Mouse (Mus musculus) frontal cortex, postnatal 36 days (tissue): ENCODE data around the gene Anks1.
"Not testable (repeated sequence)": the region's sequence is repeated elsewhere in the genome, so short reads cannot be mapped to it uniquely, and the experiment has no call there.

Experiments
- DNase-seq, 2 experiments: peaks; one replicate each; pipeline ENCODE4 v3.0.0; 2022; ENCODE audit warnings: low spot score in 2 of 2

Anks1 gene

GRCm38 (mm10) chr17:27931826-27932225 lies 22.7 kb downstream of the Anks1 start:
- no peak for DNase-seq

DNA sequence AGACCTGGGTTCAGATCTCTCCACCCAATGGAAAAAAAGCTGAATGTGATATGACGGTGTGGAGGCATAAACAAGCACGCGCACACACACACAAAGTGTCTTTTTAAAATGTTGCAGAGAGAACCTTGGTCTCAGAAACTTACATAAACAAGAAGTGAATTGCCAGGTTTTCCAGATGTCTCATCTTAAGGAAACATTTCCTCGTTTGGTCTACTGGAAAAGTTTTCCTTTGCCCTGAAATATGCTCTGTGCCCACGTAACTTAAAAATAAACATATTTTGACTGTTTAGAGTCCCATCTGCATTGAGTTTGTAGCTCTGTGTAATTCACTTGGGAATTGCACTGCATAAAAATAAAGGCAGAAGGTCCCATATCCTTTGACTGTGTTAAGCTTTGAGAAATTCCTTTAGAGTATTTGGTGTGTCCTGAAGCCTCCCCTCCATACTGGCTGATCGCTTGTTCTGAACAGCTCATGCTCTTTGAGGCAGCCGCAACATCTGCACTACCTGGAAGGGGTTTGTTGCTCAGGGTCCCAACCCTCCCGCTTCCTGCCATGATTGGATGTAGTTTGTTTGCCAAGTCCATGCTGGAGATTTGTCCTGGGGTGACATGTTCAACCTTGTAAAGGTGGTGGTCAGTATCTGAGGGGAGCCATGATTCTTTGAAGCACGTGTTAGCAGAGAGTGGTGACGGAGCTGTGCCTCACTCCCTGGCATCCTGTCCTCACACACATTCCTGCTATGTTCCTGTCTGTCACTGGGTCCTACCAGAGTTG lies 25.2 kb downstream of the Anks1 start:
- no peak for DNase-seq

DNA sequence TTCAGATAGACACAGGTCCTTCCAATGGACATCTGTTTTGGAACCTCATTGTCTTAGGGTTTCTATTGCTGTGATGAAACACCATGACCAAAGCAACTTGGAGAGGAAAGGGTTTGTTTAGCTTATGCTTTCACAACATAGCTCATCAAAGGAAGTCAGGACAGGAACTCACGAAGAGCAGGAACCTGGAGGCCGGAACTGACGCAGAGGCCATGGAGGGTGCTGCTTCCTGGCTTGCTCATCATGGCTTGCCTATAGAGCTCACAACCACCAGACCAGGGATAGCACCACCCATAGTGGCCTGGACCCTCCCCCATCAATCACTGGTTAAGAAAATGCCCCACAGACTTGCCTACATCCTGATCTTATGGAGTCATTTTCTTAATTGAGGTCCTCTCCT lies 26.0 kb downstream of the Anks1 start:
- DNase-seq = no peak

- DNase-seq = no peak
Observed at GRCm38 (mm10) chr17:27937054-27937615, 28.0 kb downstream of the Anks1 start.

DNA sequence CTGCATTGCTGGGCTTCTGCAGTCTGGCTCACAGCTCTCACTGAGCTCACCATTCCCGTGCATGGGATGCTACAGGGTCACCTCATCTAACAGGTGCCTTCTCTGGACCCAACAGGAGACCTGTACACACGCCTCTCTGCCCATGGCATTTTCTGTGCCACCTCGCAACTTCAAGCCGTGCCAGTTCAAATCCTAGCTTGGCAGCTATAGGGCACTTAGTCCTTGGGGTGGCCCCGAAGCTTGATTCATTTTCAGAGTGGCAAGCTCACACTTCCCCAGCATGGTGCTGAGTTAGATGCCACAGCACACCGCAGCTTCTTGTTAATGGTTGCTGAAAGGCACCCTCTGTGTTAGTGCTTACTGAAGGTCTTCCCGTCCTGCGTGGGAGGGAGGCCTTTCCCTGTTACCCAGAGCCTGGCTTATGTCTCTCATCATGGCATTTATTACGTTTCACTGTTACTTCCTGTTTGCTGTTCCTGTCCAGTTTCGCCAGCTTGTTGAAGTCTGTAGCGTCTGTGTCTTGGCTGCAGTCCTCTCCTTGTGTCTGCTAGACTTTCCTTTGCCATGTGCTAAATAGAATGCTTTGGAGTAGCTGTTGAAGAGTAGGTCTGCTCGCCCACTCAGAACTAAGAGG lies 29.1 kb downstream of the Anks1 start:
- no peak for DNase-seq

- DNase-seq = no peak
Observed at GRCm38 (mm10) chr17:27939028-27939427, 29.9 kb downstream of the Anks1 start.

- no peak for DNase-seq
Observed at GRCm38 (mm10) chr17:27940352-27940751, 31.2 kb downstream of the Anks1 start.

DNA sequence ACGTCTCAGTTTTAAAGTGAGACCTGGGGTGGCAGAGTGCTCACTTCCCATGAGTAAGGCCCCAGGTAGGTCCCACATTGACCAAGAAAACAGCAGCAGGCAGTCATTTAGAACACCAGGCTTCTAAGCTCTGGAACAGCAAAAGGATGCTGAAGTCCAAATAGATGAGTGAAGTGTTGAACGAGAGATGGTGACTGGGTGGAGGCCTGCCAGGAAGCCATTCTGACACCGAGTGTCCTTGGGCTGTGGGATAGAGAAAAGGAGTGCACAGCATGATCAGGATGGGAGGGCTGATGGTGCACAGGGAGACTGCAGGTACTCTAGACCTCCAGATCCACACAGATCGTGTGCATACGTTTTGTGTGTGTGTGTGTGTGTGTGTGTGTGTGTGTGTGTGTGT lies 32.1 kb downstream of the Anks1 start:
- no peak for DNase-seq

GRCm38 (mm10) chr17:27941698-27942097 lies 32.6 kb downstream of the Anks1 start:
- DNase-seq = no peak

- no peak for DNase-seq
Observed at GRCm38 (mm10) chr17:27942131-27942530, 33.0 kb downstream of the Anks1 start.

GRCm38 (mm10) chr17:27945546-27946216 lies 36.6 kb downstream of the Anks1 start:
- DNase-seq = no peak

GRCm38 (mm10) chr17:27946371-27946770 lies 37.3 kb downstream of the Anks1 start:
- no peak for DNase-seq

GRCm38 (mm10) chr17:27947155-27947554 lies 38.0 kb downstream of the Anks1 start:
- DNase-seq = no peak

GRCm38 (mm10) chr17:27953136-27953535 lies 44.0 kb downstream of the Anks1 start:
- no peak for DNase-seq

DNA sequence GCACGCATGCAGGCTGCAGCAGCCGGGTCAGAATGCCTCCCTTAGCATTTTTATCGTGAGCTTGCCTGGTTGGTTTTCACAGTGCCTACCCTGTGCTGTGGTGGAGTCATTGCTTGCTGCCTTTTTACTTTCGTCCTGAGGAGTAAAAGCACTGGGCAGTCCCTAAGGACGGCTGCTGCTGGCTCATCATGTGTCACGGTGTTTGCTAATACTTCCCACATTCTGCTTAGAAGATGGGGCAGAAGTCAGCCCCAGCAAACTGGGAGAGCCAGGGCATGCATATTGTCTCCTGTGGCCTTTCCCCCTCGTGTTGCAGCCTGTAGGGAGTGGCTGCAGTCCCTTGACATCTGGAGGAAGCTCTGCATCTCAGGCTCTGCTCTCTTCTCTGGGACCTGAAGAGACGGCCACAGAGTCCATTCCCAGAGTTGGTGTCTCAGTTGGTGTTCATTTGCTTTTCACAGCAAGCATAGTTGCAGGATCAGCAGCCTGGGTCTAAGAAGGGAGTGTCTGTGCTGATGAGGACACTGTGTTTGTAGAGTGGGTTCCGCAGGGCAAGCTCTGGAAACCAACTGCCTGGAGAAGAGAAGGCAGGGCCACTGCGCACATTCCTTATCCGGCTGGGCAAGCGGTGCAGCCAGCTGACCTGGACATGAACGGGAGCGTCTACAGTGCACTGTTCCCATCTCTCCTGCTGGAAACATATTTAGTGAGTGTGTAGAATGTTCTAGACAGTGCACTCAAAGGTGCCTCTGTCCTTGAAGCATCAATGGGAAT lies 45.7 kb downstream of the Anks1 start:
- no peak for DNase-seq

GRCm38 (mm10) chr17:27957649-27958048 lies 48.5 kb downstream of the Anks1 start:
- DNase-seq = no peak

- DNase-seq = peak; percentile 61 to 76
Observed at GRCm38 (mm10) chr17:27960128-27961111, 51.3 kb downstream of the Anks1 start.

DNA sequence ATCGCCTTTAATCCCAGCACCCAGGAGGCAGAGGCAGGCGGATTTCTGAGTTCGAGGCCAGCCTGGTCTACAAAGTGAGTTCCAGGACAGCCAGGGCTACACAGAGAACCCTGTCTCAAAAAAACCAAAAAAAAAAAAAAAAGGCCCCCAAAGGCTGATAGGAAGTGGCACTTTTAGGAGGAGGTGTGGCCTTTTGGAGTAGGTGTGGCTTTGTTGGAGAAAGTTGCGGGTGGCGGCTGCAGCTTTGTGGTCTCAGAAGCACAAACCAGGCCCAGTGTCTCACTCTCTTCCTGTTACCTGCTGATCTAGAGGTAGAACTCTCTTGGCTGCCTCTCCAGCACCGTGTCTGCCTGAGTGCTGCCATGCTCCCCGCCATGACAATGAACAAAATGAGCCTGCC lies 54.0 kb downstream of the Anks1 start:
- DNase-seq = not testable (repeated sequence)

DNA sequence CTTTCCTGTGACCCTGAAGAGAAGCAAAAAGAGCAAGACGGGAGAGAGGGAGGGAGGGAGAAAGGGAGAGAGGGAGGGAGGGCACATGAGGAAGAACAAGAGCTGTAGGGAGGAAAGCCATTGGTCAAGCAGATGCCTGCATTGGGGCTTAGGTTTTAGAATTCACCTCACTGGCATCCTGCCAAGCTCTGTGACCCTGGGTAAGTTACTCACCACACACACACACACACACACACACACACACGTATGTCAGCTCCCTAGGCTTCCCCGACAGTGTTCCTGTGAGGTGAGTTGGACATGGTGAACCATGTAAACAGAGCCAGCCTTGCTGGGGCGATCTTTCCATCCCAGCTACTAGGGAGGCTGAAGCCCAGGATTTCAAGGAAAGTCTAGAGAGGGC lies 55.5 kb downstream of the Anks1 start:
- no peak for DNase-seq

DNA sequence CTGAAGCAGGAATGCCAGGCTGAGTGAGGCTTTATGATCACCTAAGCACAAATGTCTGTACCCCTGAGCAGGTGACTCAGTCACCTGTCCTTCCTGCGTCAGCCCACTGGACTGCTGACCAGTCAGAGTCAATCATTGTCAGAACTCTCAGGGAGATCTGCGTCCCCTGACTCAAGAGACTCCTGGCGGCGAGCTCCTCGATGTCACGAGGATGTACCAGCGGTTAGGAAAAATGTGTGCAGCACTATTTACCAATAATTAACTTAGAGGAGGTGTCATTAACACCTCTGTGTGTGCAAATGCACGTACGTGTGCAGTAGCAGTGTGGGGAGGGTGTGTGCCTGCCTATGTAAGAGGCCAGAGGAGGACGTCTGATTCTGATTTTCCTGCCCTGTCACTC lies 56.2 kb downstream of the Anks1 start:
- no peak for DNase-seq

DNA sequence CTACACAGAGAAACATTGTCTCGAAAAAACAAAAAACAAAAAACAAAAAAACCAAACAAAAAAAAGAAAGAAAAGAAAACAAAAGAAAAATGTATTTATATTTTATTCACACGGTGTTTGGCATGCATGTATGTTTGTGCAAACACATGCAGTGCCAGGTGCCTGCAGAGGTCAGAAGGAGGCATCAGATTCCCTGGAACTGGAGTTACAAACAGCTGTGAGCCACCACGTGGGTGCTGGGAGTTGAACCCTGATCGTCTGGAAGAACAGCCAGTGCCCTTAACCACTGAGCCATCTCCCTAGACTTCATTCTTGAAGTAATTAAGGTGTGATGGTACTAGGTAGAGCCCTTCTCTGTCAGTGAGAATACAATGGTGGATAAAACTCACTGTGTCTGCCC lies 57.0 kb downstream of the Anks1 start:
- no peak for DNase-seq
